11 mouse cellular contexts compared by ENCODE assay signal in genomic region chr6:140819451-140819878, GRCm38 (mm10).
DNase-seq lines count a peak whose midpoint lies in the region; ATAC-seq and TF ChIP-seq lines count a peak whose summit lies in the region.
"Had no signal": no experiment of that assay in that cellular context is flagged by ENCODE, and none has a peak within 500 bp of the region (broad histone marks: within the 10 kb centered on the region; RNA-seq: fewer than 3 reads in every experiment).

No protein-coding gene starts in this region.

- no peak for TF ChIP-seq CTCF in kidney, postnatal 0 days (IDR thresholded peaks at IDR 0.05; ENCODE audit: low read depth)

- H3K36me3 ChIP-seq in liver, embryonic 12.5 days: no peaks in the 10 kb centered on the region
- H3K36me3 ChIP-seq in kidney, postnatal 0 days (ENCODE audit: insufficient read depth, low read length): no peaks in the 10 kb centered on the region
- H3K36me3 ChIP-seq in stomach, embryonic 16.5 days (ENCODE audit: control insufficient read depth, insufficient read depth, low read length): no peaks in the 10 kb centered on the region
- H3K36me3 ChIP-seq: hindbrain, embryonic 15.5 days had no signal

- no peaks in the 10 kb centered on the region for H3K9me3 ChIP-seq in liver, embryonic 12.5 days (replicated peaks)
- H3K9me3 ChIP-seq in kidney, postnatal 0 days (replicated peaks; ENCODE audit: low read length): no peaks in the 10 kb centered on the region
- no peaks in the 10 kb centered on the region for H3K9me3 ChIP-seq in stomach, embryonic 16.5 days (replicated peaks; ENCODE audit: control insufficient read depth, low read length)
- H3K9me3 ChIP-seq: hindbrain, embryonic 15.5 days; megakaryocyte, embryonic 14.5 days had no signal

- H3K27ac ChIP-seq in liver, embryonic 12.5 days: no peak overlapping the region
- H3K27ac ChIP-seq in kidney, postnatal 0 days: no peak overlapping the region
- H3K27ac ChIP-seq in stomach, embryonic 16.5 days (ENCODE audit: low read length): no peak overlapping the region
- H3K27ac ChIP-seq: hindbrain, embryonic 15.5 days had no signal

- H3K9ac ChIP-seq in liver, embryonic 12.5 days: no peak overlapping the region
- no peak overlapping the region for H3K9ac ChIP-seq in kidney, postnatal 0 days (ENCODE audit: low read depth, low read length)
- no peak overlapping the region for H3K9ac ChIP-seq in stomach, embryonic 16.5 days (ENCODE audit: low read length)
- H3K9ac ChIP-seq: hindbrain, embryonic 15.5 days had no signal

- no peak overlapping the region for H3K4me2 ChIP-seq in liver, embryonic 12.5 days
- no peak overlapping the region for H3K4me2 ChIP-seq in kidney, postnatal 0 days (ENCODE audit: low read length)
- no peak overlapping the region for H3K4me2 ChIP-seq in stomach, embryonic 16.5 days (ENCODE audit: low read depth, low read length)
- H3K4me2 ChIP-seq: hindbrain, embryonic 15.5 days had no signal

- H3K4me1 ChIP-seq in liver, embryonic 12.5 days: no peaks in the 10 kb centered on the region
- H3K4me1 ChIP-seq in kidney, postnatal 0 days (replicated peaks; ENCODE audit: insufficient read depth, low read length): peaks cover 4% of the 10 kb centered on the region; the same call in 1 of the 2 replicates
- H3K4me1 ChIP-seq in stomach, embryonic 16.5 days (ENCODE audit: control insufficient read depth, insufficient read depth, low read length): no peaks in the 10 kb centered on the region; the same call in 1 of the 2 replicates
- H3K4me1 ChIP-seq: hindbrain, embryonic 15.5 days had no signal

- ATAC-seq in liver, embryonic 12.5 days: no peak
- ATAC-seq in kidney, postnatal 0 days (replicated peaks; ENCODE audit: low FRiP score, low read depth): peak; percentile 67
- ATAC-seq in stomach, embryonic 16.5 days (ENCODE audit: insufficient read depth, low FRiP score): peak; percentile 17; the same call in 1 of the 2 replicates

- H3K27me3 ChIP-seq in liver, embryonic 12.5 days (replicated peaks): no peaks in the 10 kb centered on the region
- H3K27me3 ChIP-seq in kidney, postnatal 0 days (ENCODE audit: insufficient read depth, low read length): no peaks in the 10 kb centered on the region
- no peaks in the 10 kb centered on the region for H3K27me3 ChIP-seq in stomach, embryonic 16.5 days (ENCODE audit: control insufficient read depth, insufficient read depth, low read length)
- H3K27me3 ChIP-seq: hindbrain, embryonic 15.5 days; megakaryocyte, embryonic 14.5 days had no signal

- no peak overlapping the region for H3K4me3 ChIP-seq in liver, embryonic 12.5 days
- no peak overlapping the region for H3K4me3 ChIP-seq in kidney, postnatal 0 days (replicated peaks; ENCODE audit: low read depth, low read length)
- no peak overlapping the region for H3K4me3 ChIP-seq in stomach, embryonic 16.5 days (replicated peaks; ENCODE audit: low read length)
- H3K4me3 ChIP-seq: hindbrain, embryonic 15.5 days; megakaryocyte, embryonic 14.5 days had no signal

- WGBS in liver, embryonic 12.5 days (ENCODE audit: insufficient replicate concordance): 59% methylated on average over 8 of the region's 8 CpGs
- 35% methylated on average over 8 of the region's 8 CpGs for WGBS in kidney, postnatal 0 days
- WGBS in stomach, embryonic 16.5 days: 55% methylated on average over 8 of the region's 8 CpGs

- peak; percentile 5 for DNase-seq in liver
- peak; percentile 48 for DNase-seq in adrenal gland, postnatal 14 days
- DNase-seq in kidney, postnatal 0 days (ENCODE audit: low spot score): peak; percentile 76
- no peak for DNase-seq in right cerebral cortex, postnatal 25 days
- DNase-seq in ovary, adult 18-20 months (ENCODE audit: low spot score): no peak
- no peak for DNase-seq in urinary bladder, postnatal 14 days (ENCODE audit: low spot score)
- DNase-seq: right cerebral cortex, adult 18-20 months had no signal

Comparison
In these comparisons a context has a peak if more than half of its experiments do, and no peak if none do; other contexts are left out.
1. DNase-seq: peak in liver (single experiment), adrenal gland, postnatal 14 days (single experiment) and kidney, postnatal 0 days (single experiment); none in right cerebral cortex, postnatal 25 days (single experiment), ovary, adult 18-20 months (single experiment) and urinary bladder, postnatal 14 days (single experiment).